Mouse (Mus musculus): ENCODE measurements around the gene Slc35f5. TPM values are rescaled to one million over a fixed set of nuclear protein-coding genes. Genes with fewer than 3 reads are reported as not detected.

Slc35f5 gene
- total and polyA plus RNA-seq, 3 experiments, result 1.6 to 24.6 (median 15.1) TPM

- Histone ChIP-seq H3K4me3 (ENCODE audit: low read depth, low read length) (no peak overlapping the region), H3K9me3 (replicated peaks) (no peaks in the 10 kb centered on the region), H3K36me3 (replicated peaks) (peaks cover 43% of the 10 kb centered on the region), H3K27me3 (ENCODE audit: insufficient read depth, low read length) (no peaks in the 10 kb centered on the region), H3K4me1 (ENCODE audit: insufficient read depth, low read depth, low read length) (no peaks in the 10 kb centered on the region; the same call in 1 of the 2 replicates)
- TF ChIP-seq GATA2 (IDR thresholded peaks at IDR 0.05; ENCODE audit: borderline replicate concordance, low read depth, low read length), result no peak
- DNase-seq (ENCODE audit: low spot score) (no peak), ATAC-seq (ENCODE audit: extremely low read depth, insufficient number of reproducible peaks, low FRiP score, poor library complexity, severe bottlenecking) (no peak)
Measured at GRCm38 (mm10) chr1:125578091-125578490, 17.7 kb downstream of the Slc35f5 start.

- Histone ChIP-seq H3K4me3 (ENCODE audit: low read depth, low read length) (no peak overlapping the region), H3K4me1 (ENCODE audit: insufficient read depth, low read depth, low read length) (no peaks in the 10 kb centered on the region; the same call in 1 of the 2 replicates), H3K27me3 (ENCODE audit: insufficient read depth, low read length) (no peaks in the 10 kb centered on the region), H3K9me3 (replicated peaks) (no peaks in the 10 kb centered on the region), H3K36me3 (replicated peaks) (peaks cover 38% of the 10 kb centered on the region)
- DNase-seq (ENCODE audit: low spot score) (no peak), ATAC-seq (ENCODE audit: extremely low read depth, insufficient number of reproducible peaks, low FRiP score, poor library complexity, severe bottlenecking) (no peak)
- TF ChIP-seq GATA2 (IDR thresholded peaks at IDR 0.05; ENCODE audit: borderline replicate concordance, low read depth, low read length) (no peak), CTCF (IDR thresholded peaks at IDR 0.05; ENCODE audit: low read depth, low read length) (no peak), POLR2AphosphoS5 (IDR thresholded peaks at IDR 0.05; ENCODE audit: insufficient replicate concordance, low read depth, low read length) (no peak), GATA1 (IDR thresholded peaks at IDR 0.05; ENCODE audit: borderline replicate concordance, low read length) (no peak), TAL1 (conservative IDR thresholded peaks at IDR 0.05; ENCODE audit: low read depth, low read length) (no peak)
Measured at GRCm38 (mm10) chr1:125581134-125581533, 20.7 kb downstream of the Slc35f5 start.

GRCm38 (mm10) chr1:125603620-125604019 lies 43.2 kb downstream of the Slc35f5 start:
- no peaks in the 10 kb centered on the region for H3K4me1 ChIP-seq (ENCODE audit: insufficient read depth, low read depth, low read length)
- no peaks in the 10 kb centered on the region for H3K27me3 ChIP-seq (ENCODE audit: insufficient read depth, low read length)
- H3K9me3 ChIP-seq (replicated peaks), result peaks cover 2% of the 10 kb centered on the region; the same call in 1 of the 2 replicates
- no peak for DNase-seq (ENCODE audit: low spot score)
- ATAC-seq (ENCODE audit: extremely low read depth, insufficient number of reproducible peaks, low FRiP score, poor library complexity, severe bottlenecking), result no peak
- H3K36me3 ChIP-seq (replicated peaks), result no peaks in the 10 kb centered on the region
- no peak overlapping the region for H3K4me3 ChIP-seq (ENCODE audit: low read depth, low read length)
- TF ChIP-seq CTCF (IDR thresholded peaks at IDR 0.05; ENCODE audit: low read depth, low read length) (no peak), TAL1 (conservative IDR thresholded peaks at IDR 0.05; ENCODE audit: low read depth, low read length) (no peak), POLR2AphosphoS5 (IDR thresholded peaks at IDR 0.05; ENCODE audit: insufficient replicate concordance, low read depth, low read length) (no peak), GATA2 (IDR thresholded peaks at IDR 0.05; ENCODE audit: borderline replicate concordance, low read depth, low read length) (no peak), GATA1 (IDR thresholded peaks at IDR 0.05; ENCODE audit: borderline replicate concordance, low read length) (no peak)

- ATAC-seq (ENCODE audit: extremely low read depth, insufficient number of reproducible peaks, low FRiP score, poor library complexity, severe bottlenecking) (0 out of 2 replicates have a peak, but pooled peaks have one; percentile 58), DNase-seq (ENCODE audit: low spot score) (peak; percentile 61)
- Histone ChIP-seq H3K4me3 (ENCODE audit: low read depth, low read length) (no peak overlapping the region), H3K4me1 (ENCODE audit: insufficient read depth, low read depth, low read length) (no peaks in the 10 kb centered on the region), H3K36me3 (replicated peaks) (no peaks in the 10 kb centered on the region), H3K27me3 (ENCODE audit: insufficient read depth, low read length) (no peaks in the 10 kb centered on the region), H3K9me3 (replicated peaks) (no peaks in the 10 kb centered on the region)
- TF ChIP-seq GATA1 (IDR thresholded peaks at IDR 0.05; ENCODE audit: borderline replicate concordance, low read length), result no peak
- peak; percentile 91 for TF ChIP-seq CTCF (IDR thresholded peaks at IDR 0.05; ENCODE audit: low read depth, low read length)
Measured at GRCm38 (mm10) chr1:125607087-125607803, 46.9 kb downstream of the Slc35f5 start.

GRCm38 (mm10) chr1:125624376-125625076 lies 64.1 kb downstream of the Slc35f5 start:
- H3K4me1 ChIP-seq (ENCODE audit: insufficient read depth, low read depth, low read length), result no peaks in the 10 kb centered on the region
- no peak overlapping the region for H3K4me3 ChIP-seq (ENCODE audit: low read depth, low read length)
- ATAC-seq (ENCODE audit: extremely low read depth, insufficient number of reproducible peaks, low FRiP score, poor library complexity, severe bottlenecking), result no peak
- no peaks in the 10 kb centered on the region for H3K36me3 ChIP-seq (replicated peaks)
- no peaks in the 10 kb centered on the region for H3K9me3 ChIP-seq (replicated peaks)
- TF ChIP-seq TAL1 (conservative IDR thresholded peaks at IDR 0.05; ENCODE audit: low read depth, low read length), result no peak
- TF ChIP-seq GATA1 (IDR thresholded peaks at IDR 0.05; ENCODE audit: borderline replicate concordance, low read length), result no peak
- TF ChIP-seq CTCF (IDR thresholded peaks at IDR 0.05; ENCODE audit: low read depth, low read length), result no peak
- TF ChIP-seq POLR2AphosphoS5 (IDR thresholded peaks at IDR 0.05; ENCODE audit: insufficient replicate concordance, low read depth, low read length), result no peak
- no peak for TF ChIP-seq GATA2 (IDR thresholded peaks at IDR 0.05; ENCODE audit: borderline replicate concordance, low read depth, low read length)
- DNase-seq (ENCODE audit: low spot score), result no peak
- H3K27me3 ChIP-seq (ENCODE audit: insufficient read depth, low read length), result no peaks in the 10 kb centered on the region

- TF ChIP-seq TAL1 (conservative IDR thresholded peaks at IDR 0.05; ENCODE audit: low read depth, low read length), result no peak
- TF ChIP-seq CTCF (IDR thresholded peaks at IDR 0.05; ENCODE audit: low read depth, low read length), result no peak
- TF ChIP-seq POLR2AphosphoS5 (IDR thresholded peaks at IDR 0.05; ENCODE audit: insufficient replicate concordance, low read depth, low read length), result no peak
- TF ChIP-seq GATA2 (IDR thresholded peaks at IDR 0.05; ENCODE audit: borderline replicate concordance, low read depth, low read length), result no peak
- TF ChIP-seq GATA1 (IDR thresholded peaks at IDR 0.05; ENCODE audit: borderline replicate concordance, low read length), result no peak
- ATAC-seq (ENCODE audit: extremely low read depth, insufficient number of reproducible peaks, low FRiP score, poor library complexity, severe bottlenecking) (no peak), DNase-seq (ENCODE audit: low spot score) (no peak)
- Histone ChIP-seq H3K9me3 (replicated peaks) (no peaks in the 10 kb centered on the region; the same call in 1 of the 2 replicates), H3K4me1 (ENCODE audit: insufficient read depth, low read depth, low read length) (no peaks in the 10 kb centered on the region), H3K36me3 (replicated peaks) (no peaks in the 10 kb centered on the region), H3K4me3 (ENCODE audit: low read depth, low read length) (no peak overlapping the region), H3K27me3 (ENCODE audit: insufficient read depth, low read length) (no peaks in the 10 kb centered on the region)
Measured at GRCm38 (mm10) chr1:125639501-125640253, 79.3 kb downstream of the Slc35f5 start.
